Mouse (Mus musculus) hindbrain, embryonic 15.5 days (tissue): ENCODE measurements around the gene Oard1. TPM values are rescaled to one million over a fixed set of nuclear protein-coding genes. Genes with fewer than 3 reads are reported as not detected.

Source experiments
- ATAC-seq: fragments of 200-750 bp; cut with Nextera tagmentation; 2 replicates; pipeline ENCODE4 v1.8.0; 2017; ENCODE audit warnings: low read depth, moderate number of reproducible peaks, moderate TSS enrichment; ENCODE audit not compliant: low FRiP score
- H3K27ac ChIP-seq: fragments of 300-500 bp; sonication (generic); replicated peaks from 2 replicates; pipeline ENCODE4 v1.5.1; 2015; ENCODE audit warnings: mild to moderate bottlenecking, inconsistent platforms
- H3K27me3 ChIP-seq: fragments of 300-500 bp; sonication (generic); 2 replicates; pipeline ENCODE4 v1.6.1; 2015; ENCODE audit warnings: control low read depth, inconsistent platforms
- H3K36me3 ChIP-seq: fragments of 300-500 bp; sonication (generic); 2 replicates; pipeline ENCODE4 v1.6.1; 2015; ENCODE audit warnings: control low read depth, inconsistent platforms
- H3K4me1 ChIP-seq: fragments of 300-500 bp; sonication (generic); replicated peaks from 2 replicates; pipeline ENCODE4 v1.6.1; 2015; ENCODE audit warnings: control low read depth, inconsistent platforms
- H3K4me2 ChIP-seq: fragments of 300-500 bp; sonication (generic); 2 replicates; pipeline ENCODE4 v1.6.1; 2015; ENCODE audit warnings: moderate library complexity, mild to moderate bottlenecking, inconsistent platforms
- H3K4me3 ChIP-seq: fragments of 300-500 bp; sonication (generic); 2 replicates; pipeline ENCODE4 v1.5.1; 2015; ENCODE audit warnings: mild to moderate bottlenecking, inconsistent platforms
- H3K9ac ChIP-seq: fragments of 300-500 bp; sonication (generic); 2 replicates; pipeline ENCODE4 v1.6.1; 2015; ENCODE audit warnings: inconsistent platforms
- H3K9me3 ChIP-seq: fragments of 300-500 bp; sonication (generic); 2 replicates; pipeline ENCODE4 v1.6.1; 2016; ENCODE audit warnings: control low read depth, inconsistent platforms
- WGBS: fragments of 180-500 bp; shearing (Covaris S2); methylation state at CpG from one replicate; pipeline ENCODE4 v1.1.7; 2015; 5-methylcytosine and 5-hydroxymethylcytosine counted together
- polyA plus RNA-seq: library from polyadenylated mRNA; unstranded; fragments of >200 nt; fragmentation: Nextera tagmentation; extraction: Ambion mirVana; gene quantifications from 2 replicates; pipeline ENCODE4 v1.2.1, GENCODE M21; 2015

Gene Oard1
- polyA plus RNA-seq, 1 experiment from 2014 or later, result 35.1 TPM

DNA sequence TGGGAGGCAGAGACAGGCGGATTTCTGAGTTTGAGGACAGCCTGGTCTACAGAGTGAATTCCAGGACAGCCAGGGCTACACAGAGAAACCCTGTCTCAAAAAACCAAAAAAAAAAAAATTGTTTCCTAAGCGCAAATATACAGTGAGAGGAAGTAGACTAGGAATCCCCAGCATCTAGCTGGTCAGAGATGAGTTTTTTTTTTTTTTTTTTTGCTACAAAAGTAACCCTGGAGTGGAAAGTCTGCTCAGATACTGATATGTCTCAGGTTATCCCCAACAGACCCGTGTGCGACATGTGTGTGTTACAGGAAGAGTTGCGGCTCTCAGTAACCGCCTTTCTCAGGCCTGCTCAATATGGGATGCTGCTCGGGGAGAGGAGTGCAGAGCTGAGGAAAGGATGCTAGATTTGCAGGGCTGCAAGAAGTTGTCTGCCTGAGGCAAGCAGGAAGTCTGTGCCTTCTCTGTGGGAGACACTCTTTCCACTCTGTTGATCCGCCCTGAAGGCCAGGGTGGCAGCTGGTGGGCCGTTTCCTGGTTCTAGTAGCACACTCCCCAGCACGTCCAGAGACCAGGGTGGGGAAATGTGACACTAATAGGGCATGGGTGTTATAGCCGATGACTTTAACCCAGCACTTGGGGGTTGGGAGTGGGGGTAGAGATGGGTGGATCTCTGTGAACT, 18.2 kb downstream of the Oard1 start:
- Histone ChIP-seq H3K27me3 (no peaks in the 10 kb centered on the region), H3K4me2 (no peak overlapping the region), H3K36me3 (no peaks in the 10 kb centered on the region), H3K4me1 (peaks cover 9% of the 10 kb centered on the region), H3K27ac (no peak overlapping the region), H3K9ac (no peak overlapping the region), H3K9me3 (no peaks in the 10 kb centered on the region), H3K4me3 (no peak overlapping the region)
- 72% methylated on average over 11 of the region's 11 CpGs for WGBS
- no peak for ATAC-seq

DNA sequence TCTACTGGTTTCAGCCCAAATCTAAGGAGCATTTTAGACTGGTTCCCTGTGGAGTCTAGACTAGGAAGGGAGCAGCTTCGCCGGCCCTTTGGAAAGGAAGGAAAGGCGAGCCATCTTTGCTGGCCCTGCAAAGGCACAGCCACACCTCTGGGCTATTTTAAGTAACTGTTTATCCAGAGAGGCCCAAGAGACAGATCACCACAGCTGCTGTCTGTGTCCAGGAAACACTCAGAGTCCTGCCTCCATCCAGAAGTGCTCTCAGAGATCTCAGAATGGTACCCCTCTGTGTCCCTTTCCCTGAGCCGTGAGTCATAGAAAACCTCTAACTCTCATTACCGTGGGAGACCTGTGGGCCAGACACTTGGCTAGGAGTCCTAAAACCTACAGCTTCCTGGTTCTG, 20.6 kb downstream of the Oard1 start:
- WGBS, result 71% methylated on average over 5 of the region's 5 CpGs
- no peaks in the 10 kb centered on the region for H3K27me3 ChIP-seq
- H3K4me3 ChIP-seq, result no peak overlapping the region
- no peak overlapping the region for H3K27ac ChIP-seq
- H3K4me2 ChIP-seq, result no peak overlapping the region
- H3K36me3 ChIP-seq, result no peaks in the 10 kb centered on the region
- H3K9ac ChIP-seq, result no peak overlapping the region
- peaks cover 9% of the 10 kb centered on the region for H3K4me1 ChIP-seq
- ATAC-seq, result no peak
- H3K9me3 ChIP-seq, result no peaks in the 10 kb centered on the region

DNA sequence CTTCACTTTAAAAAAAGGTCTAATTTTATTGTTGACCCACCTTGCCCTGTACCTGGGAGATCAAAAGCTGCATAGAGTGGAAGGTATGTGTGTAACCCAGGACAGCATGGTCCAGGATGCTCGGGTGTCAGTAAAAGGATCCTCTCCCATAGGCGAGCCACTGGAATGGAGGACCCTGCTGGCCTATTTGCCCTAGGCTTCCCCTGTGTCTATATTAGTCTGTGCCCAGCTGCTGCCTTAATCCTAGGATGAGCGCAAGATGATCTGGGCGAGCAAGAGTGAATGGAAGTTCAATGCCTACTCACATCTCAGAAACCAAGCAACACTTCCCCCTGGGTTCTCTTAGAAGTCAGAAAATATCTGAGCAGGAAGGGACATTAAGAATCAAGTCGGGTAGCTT, 21.2 kb downstream of the Oard1 start:
- Histone ChIP-seq H3K4me2 (no peak overlapping the region), H3K9me3 (no peaks in the 10 kb centered on the region), H3K27ac (no peak overlapping the region), H3K4me3 (no peak overlapping the region), H3K36me3 (no peaks in the 10 kb centered on the region), H3K4me1 (peaks cover 4% of the 10 kb centered on the region), H3K9ac (no peak overlapping the region), H3K27me3 (no peaks in the 10 kb centered on the region)
- no peak for ATAC-seq
- WGBS, result 77% methylated on average over 5 of the region's 5 CpGs

GRCm38 (mm10) chr17:48432158-48432980, 22.6 kb downstream of the Oard1 start, which contains the start of gene Apobec2:
TSS of gene Apobec2 (minus strand) at chr17:48432930.
- Histone ChIP-seq H3K36me3 (no peaks in the 10 kb centered on the region), H3K27ac (peak within 1 kb of the TSS; percentile 19; the same call in 1 of the 2 replicates), H3K27me3 (no peaks in the 10 kb centered on the region), H3K9me3 (no peaks in the 10 kb centered on the region), H3K4me1 (peaks cover 3% of the 10 kb centered on the region; the same call in 1 of the 2 replicates), H3K4me2 (no peak within 1 kb of the TSS), H3K9ac (no peak within 1 kb of the TSS), H3K4me3 (no peak within 1 kb of the TSS)
- 63% methylated on average over 16 of the region's 16 CpGs for WGBS
- no peak for ATAC-seq

- Histone ChIP-seq H3K4me1 (peaks cover 3% of the 10 kb centered on the region; the same call in 1 of the 2 replicates), H3K4me2 (no peak overlapping the region), H3K36me3 (no peaks in the 10 kb centered on the region), H3K27ac (no peak overlapping the region), H3K27me3 (no peaks in the 10 kb centered on the region), H3K9ac (no peak overlapping the region), H3K4me3 (no peak overlapping the region), H3K9me3 (no peaks in the 10 kb centered on the region)
- ATAC-seq, result no peak
- WGBS, result 76% methylated on average over 20 of the region's 20 CpGs
Measured at GRCm38 (mm10) chr17:48433006-48433655, 23.3 kb downstream of the Oard1 start.

DNA sequence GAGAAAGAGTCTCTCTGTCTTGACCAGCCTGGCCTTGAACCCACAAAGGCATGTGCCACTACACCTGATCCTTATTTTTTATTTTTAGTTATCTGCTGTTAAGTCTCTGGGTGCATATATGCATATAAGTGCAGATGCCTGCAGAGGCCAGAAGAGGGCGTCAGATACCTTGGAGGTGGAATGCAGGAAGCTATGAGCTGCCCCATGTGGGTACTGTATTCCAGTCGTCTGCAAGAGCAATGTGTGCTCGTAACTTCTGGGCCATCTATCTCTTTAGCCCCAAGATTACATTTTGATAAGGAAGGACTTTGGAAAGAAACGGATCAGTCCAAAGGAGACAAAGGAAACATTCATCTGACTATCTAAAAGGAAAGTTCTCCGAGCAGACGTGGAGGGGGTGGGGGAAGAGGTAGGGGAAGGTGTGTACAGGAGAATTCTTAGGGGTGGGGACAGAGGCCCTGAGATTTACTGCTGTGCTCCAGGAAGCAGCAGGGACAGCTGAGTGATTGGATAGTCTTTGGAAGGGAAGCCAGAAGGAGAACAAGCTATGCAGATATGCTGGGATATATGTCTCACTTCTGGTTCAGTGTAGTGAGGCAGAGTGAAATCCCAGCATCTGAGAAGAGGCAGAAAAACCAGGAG, 24.0 kb downstream of the Oard1 start:
- no peak overlapping the region for H3K27ac ChIP-seq
- no peak for ATAC-seq
- no peaks in the 10 kb centered on the region for H3K9me3 ChIP-seq
- no peak overlapping the region for H3K9ac ChIP-seq
- H3K4me2 ChIP-seq, result no peak overlapping the region
- no peaks in the 10 kb centered on the region for H3K36me3 ChIP-seq
- peaks cover 3% of the 10 kb centered on the region; the same call in 1 of the 2 replicates for H3K4me1 ChIP-seq
- H3K27me3 ChIP-seq, result no peaks in the 10 kb centered on the region
- H3K4me3 ChIP-seq, result no peak overlapping the region
- WGBS, result 70% methylated on average over 6 of the region's 6 CpGs

- Histone ChIP-seq H3K27ac (no peak overlapping the region), H3K4me2 (no peak overlapping the region), H3K9ac (no peak overlapping the region), H3K4me3 (no peak overlapping the region), H3K27me3 (no peaks in the 10 kb centered on the region), H3K9me3 (no peaks in the 10 kb centered on the region), H3K36me3 (no peaks in the 10 kb centered on the region), H3K4me1 (peaks cover 3% of the 10 kb centered on the region; the same call in 1 of the 2 replicates)
- no peak for ATAC-seq
- WGBS, result 79% methylated on average over 5 of the region's 5 CpGs
Measured at GRCm38 (mm10) chr17:48434479-48434878, 24.7 kb downstream of the Oard1 start.

GRCm38 (mm10) chr17:48436487-48436886, 26.7 kb downstream of the Oard1 start:
- Histone ChIP-seq H3K36me3 (no peaks in the 10 kb centered on the region), H3K4me1 (peaks cover 3% of the 10 kb centered on the region; the same call in 1 of the 2 replicates), H3K27me3 (no peaks in the 10 kb centered on the region), H3K4me2 (no peak overlapping the region), H3K4me3 (no peak overlapping the region), H3K27ac (no peak overlapping the region), H3K9ac (no peak overlapping the region), H3K9me3 (no peaks in the 10 kb centered on the region)
- 94% methylated on average over 1 of the region's 1 CpGs for WGBS
- ATAC-seq, result no peak

- Histone ChIP-seq H3K9me3 (no peaks in the 10 kb centered on the region), H3K36me3 (no peaks in the 10 kb centered on the region), H3K4me1 (peaks cover under 1% of the 10 kb centered on the region; the same call in 1 of the 2 replicates), H3K4me3 (no peak overlapping the region), H3K27ac (0 out of 2 replicates have a peak overlapping the region, but pooled peaks have one; percentile 7), H3K27me3 (no peaks in the 10 kb centered on the region), H3K4me2 (no peak overlapping the region), H3K9ac (no peak overlapping the region)
- WGBS, result 49% methylated on average over 7 of the region's 7 CpGs
- ATAC-seq, result peak; percentile 46; the same call in 1 of the 2 replicates
Measured at GRCm38 (mm10) chr17:48437421-48437911, 27.7 kb downstream of the Oard1 start.

DNA sequence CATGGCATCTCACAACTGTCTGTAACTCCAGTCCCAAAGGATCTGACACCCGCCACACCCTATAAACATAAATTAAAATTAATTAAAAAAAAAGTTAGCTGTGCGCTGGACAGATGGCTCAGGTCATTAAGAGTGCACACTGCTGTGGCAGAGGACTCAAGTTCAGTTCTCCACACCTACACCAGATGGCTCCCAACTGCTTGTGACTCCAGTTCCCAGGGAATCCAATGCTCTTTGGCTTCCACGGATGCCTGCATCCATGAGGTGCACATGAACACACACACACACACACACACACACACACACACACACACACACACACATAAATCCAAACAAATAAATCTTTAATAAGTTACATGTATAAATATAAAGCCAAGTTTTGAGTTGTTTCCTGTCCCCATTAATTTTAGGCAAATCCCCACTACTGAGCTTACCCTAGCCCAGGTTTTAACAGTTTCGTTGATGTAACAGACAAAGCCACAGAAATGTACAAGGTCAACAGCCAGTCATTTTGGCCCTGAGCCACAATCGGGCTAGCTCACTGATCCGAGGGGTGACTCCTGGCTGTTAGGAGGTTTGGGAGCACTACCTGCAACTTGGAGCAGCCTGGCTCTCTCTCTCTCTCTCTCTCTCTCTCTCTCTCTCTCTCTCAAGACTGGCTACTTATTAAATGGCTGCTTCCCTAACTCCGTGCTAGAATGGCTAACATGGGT, 33.1 kb downstream of the Oard1 start:
- Histone ChIP-seq H3K4me2 (no peak overlapping the region), H3K4me3 (no peak overlapping the region), H3K9ac (no peak overlapping the region), H3K9me3 (no peaks in the 10 kb centered on the region), H3K27ac (no peak overlapping the region), H3K36me3 (no peaks in the 10 kb centered on the region), H3K4me1 (no peaks in the 10 kb centered on the region), H3K27me3 (no peaks in the 10 kb centered on the region)
- 59% methylated on average over 7 of the region's 7 CpGs for WGBS
- ATAC-seq, result no peak; the same call in 1 of the 2 replicates

DNA sequence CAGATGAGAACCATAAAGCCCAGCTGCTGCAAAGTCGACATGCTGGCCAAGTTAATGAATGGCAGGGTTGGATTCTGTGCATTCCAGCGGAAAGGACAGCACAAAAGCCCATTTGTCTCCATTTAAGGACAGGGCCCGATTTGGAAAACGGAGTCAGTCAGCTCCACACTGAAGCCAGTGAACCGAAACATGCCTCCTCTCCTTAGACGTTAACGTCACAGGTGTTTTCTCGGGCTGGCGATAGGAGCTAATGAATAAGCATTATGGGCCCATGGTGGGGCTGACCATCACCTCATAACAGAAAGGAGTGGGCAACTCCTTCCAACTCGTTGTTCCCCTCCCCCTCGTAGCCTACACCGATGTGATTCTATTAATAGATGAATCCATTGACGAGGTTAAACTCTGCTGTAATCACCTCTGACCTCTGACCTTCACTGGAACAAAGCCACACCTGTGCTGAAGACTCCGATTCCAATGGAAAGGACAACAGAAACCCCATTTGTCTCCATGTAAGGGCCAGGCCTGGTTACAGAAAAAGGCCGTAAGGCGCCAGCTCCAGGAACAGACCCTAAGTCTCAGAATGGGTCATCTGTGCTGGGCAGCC, 33.8 kb downstream of the Oard1 start:
- no peaks in the 10 kb centered on the region for H3K27me3 ChIP-seq
- no peak overlapping the region for H3K9ac ChIP-seq
- H3K4me3 ChIP-seq, result no peak overlapping the region
- no peaks in the 10 kb centered on the region for H3K4me1 ChIP-seq
- no peak overlapping the region for H3K4me2 ChIP-seq
- H3K27ac ChIP-seq, result no peak overlapping the region
- WGBS, result 50% methylated on average over 16 of the region's 16 CpGs
- H3K36me3 ChIP-seq, result no peaks in the 10 kb centered on the region
- no peak for ATAC-seq
- no peaks in the 10 kb centered on the region for H3K9me3 ChIP-seq
